Mouse (Mus musculus): Measurements from ENCODE around the gene Kdm5d. TPM values are rescaled to one million over a fixed set of nuclear protein-coding genes. Genes with fewer than 3 reads are reported as not detected.

Kdm5d gene
- polyA plus RNA-seq (2015; fragmentation: Nextera tagmentation; extraction: Ambion mirVana): 9.1 and 10.6 TPM in 2 replicates

DNA sequence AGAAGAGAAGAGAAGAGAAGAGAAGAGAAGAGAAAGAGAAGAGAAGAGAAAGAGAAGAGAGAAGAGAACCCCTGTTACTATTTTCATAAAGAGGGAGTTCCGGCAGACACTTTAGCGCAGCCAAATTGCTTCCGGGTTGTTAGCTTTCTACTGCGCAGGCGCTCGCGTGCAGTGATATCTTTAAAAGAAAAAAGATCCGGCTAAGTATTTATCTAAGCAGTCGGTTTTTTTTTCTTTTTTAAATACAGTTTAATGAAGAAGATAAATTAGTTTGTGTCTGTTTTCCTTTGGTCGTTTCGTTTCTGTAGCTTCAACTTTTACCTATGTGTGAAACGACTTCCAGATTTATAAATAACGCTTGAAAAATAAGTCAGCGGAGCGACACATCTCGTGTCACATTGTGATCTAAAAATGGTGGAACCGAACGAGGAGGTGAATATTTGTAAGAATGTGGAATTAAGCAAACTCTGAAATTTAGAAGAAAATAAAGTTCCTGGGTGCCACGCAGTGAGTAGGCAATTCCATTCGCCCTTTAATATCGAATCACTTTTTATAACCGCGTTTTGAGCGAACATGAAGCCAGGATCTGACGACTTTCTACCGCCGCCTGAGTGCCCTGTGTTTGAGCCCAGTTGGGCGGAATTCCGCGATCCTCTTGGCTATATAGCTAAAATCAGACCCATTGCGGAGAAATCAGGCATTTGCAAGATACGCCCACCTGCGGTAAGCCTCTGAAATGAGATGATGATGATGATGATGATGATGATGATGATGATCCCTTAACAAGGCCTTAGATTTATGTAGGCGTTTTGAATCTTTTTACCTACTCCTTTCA lies at the start of gene Kdm5d:
TSS of gene Kdm5d (plus strand) at position 396 of the 835 bp plus-strand sequence.
- Histone ChIP-seq H3K9ac (replicated peaks) (0 out of 2 replicates have a peak within 1 kb of the TSS, but pooled peaks have one; percentile 19), H3K36me3 (no peaks in the 10 kb centered on the region), H3K4me3 (peak within 1 kb of the TSS; percentile 43), H3K27me3 (no peaks in the 10 kb centered on the region), H3K4me2 (replicated peaks) (peak within 1 kb of the TSS; percentile 15), H3K4me1 (no peaks in the 10 kb centered on the region), H3K27ac (replicated peaks) (0 out of 2 replicates have a peak within 1 kb of the TSS, but pooled peaks have one; percentile 40), H3K9me3 (no peaks in the 10 kb centered on the region)
- WGBS: 5% methylated on average over 34 of the region's 34 CpGs
- ATAC-seq (replicated peaks): no peak

DNA sequence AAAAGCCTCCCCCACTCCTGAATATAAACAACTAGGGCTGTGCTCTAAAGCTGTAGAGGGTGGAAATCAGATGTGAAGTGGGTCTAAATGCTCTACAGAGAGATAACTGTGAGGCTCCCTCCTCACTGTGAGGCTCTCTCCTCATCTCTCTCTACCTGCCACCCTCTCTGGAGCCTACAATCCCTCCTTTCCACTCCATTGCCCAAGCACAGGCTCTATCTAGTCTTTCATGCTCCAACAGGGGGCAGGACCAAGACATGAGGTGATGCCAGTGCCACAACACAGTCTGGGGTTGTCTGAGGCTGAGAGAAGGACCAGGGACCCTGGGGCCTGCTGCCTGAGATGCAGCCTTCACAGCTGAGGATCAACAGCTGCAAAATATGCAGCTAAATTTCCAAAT lies 25.2 kb upstream of the Kdm5d start:
- Histone ChIP-seq H3K9ac (replicated peaks) (no peak overlapping the region), H3K27ac (replicated peaks) (peak overlapping the region; percentile 59; the same call in 1 of the 2 replicates), H3K27me3 (no peaks in the 10 kb centered on the region), H3K4me3 (no peak overlapping the region), H3K4me2 (replicated peaks) (no peak overlapping the region), H3K36me3 (no peaks in the 10 kb centered on the region), H3K4me1 (no peaks in the 10 kb centered on the region), H3K9me3 (no peaks in the 10 kb centered on the region)
- ATAC-seq (replicated peaks): peak; percentile 41; the same call in 1 of the 2 replicates

DNA sequence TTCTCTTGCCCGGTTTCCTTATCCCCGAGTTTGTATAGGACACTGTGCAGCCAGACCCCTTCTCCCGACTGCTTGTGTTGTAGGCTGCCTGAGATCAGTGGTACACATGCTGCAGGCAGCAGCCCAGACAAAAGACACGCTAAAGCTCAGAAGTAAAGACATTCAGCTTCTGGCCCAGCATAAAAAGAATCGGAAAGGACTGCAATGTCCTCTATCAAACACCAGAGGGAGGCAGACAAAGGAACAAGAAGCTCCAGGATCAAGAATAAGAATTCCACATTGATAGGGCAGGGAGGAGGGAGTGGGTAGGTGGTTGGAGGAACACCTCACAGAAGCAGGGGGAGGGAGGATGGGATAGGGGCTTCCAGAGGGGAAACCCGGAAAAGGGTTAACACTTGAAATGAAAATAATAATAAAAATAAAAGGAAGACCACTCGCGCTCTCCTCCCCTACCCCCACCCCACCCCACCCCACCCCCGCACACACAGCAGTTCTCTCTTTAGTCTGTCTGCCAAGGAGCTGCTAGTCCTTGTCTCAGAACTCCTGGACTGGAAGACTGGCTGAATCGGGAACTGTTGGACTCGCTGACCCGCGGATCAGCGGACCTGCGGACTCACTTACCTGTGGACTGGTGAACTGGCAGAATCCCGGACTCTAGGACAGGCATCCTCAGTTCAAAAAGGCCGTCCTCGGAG lies 24.6 kb upstream of the Kdm5d start:
- 14% methylated on average over 15 of the region's 18 CpGs for WGBS
- Histone ChIP-seq H3K9me3 (no peaks in the 10 kb centered on the region), H3K4me2 (replicated peaks) (peak overlapping the region; percentile 17), H3K4me3 (peak overlapping the region; percentile 21), H3K27me3 (no peaks in the 10 kb centered on the region), H3K36me3 (no peaks in the 10 kb centered on the region), H3K4me1 (no peaks in the 10 kb centered on the region), H3K27ac (replicated peaks) (peak overlapping the region; percentile 59; the same call in 1 of the 2 replicates), H3K9ac (replicated peaks) (no peak overlapping the region)
- ATAC-seq (replicated peaks): peak; percentile 69

Small RNAs within 50 kb of the gene (microRNA-seq; reads per million reads assigned to microRNA genes)
- not detected for gene Gm47281

Other genes with a start within 250 kb of the Kdm5d start
- not detected in 2 replicates for gene Zfy1, start 100.4 kb upstream of the Kdm5d start, polyA plus RNA-seq (2015; fragmentation: Nextera tagmentation; extraction: Ambion mirVana)
- gene Uba1y, start 79.1 kb upstream of the Kdm5d start, polyA plus RNA-seq (2015; fragmentation: Nextera tagmentation; extraction: Ambion mirVana): 0.19 and 0.23 TPM in 2 replicates
- 41.4 and 49.0 TPM in 2 replicates for gene Eif2s3y, start 112.8 kb downstream of the Kdm5d start, polyA plus RNA-seq (2015; fragmentation: Nextera tagmentation; extraction: Ambion mirVana)

Data from forebrain, embryonic 15.5 days (tissue).